Mouse (Mus musculus): ENCODE results near the gene Psg16.
"Not testable (repeated sequence)": the region's sequence is repeated elsewhere in the genome, so short reads cannot be mapped to it uniquely, and the experiment has no call there.

The Psg16 gene

DNA sequence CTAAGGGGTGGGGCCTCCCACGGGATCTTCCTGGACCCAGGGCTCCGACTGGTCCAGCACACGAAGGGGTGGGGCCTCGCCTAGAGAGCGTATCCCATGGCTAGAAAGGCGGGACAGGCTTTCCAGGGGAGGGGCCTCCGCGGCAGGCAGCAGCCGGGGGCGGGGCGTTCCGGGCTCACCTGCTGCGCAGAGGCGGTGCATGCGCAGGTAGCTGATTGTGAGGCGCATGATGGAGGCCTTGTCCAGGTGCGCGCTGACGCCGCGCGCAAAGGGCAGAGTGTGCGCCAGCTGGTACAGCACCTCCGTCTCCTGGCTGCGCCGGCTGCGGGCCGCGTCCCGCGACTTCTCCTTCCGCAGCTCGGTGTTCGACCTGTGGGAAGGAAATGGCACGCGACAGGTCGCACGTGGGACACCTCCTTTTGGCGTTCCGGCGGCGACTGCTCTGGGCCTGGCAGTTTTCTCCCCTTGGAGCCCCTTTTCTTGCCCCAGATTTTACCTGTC lies 17.7 kb upstream of the Psg16 start:
- DNase-seq, result peak; percentile 86 to 91

DNA sequence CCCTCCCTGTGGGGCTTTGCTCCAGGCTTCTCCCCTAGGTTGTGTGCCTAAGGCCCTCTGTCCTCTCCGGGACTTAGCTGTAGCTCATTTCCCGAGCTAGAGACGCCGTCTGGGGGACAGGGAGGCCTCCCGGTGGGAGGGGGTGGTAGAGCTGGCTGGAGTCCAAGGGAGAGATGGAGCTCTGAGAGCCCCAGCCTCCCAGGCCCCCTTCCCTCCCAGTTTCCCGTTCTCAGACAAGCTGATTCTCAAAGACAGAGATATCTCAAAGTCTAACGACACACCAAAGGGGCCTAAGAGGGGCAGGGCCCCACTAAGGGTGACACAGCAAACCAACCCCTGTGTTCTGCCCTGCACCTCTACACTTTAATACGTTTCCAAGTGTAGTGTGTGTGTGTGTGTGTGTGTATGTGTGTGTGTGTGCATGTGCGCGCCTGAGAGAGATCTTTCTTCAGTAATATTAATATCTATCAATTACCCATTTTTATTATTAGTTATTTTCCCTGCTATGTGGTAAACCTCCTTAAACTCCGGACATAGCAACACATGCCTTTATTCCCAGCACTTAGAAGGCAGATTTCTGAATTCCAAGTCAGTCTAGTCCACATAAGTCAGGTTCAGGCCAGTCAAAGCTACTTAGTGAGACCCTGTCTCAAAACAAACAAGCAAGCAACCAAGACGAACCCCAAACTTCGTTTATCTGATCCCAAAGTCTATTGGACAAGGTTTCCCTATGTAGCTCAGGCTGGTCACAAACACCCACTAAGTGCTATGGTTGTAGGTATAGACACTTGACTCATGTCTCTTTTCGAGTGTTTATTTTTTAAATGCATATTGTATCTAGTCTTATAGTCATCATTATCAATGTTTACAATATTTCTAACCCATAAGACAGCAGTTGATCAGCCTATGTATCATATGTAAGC lies 17.0 kb upstream of the Psg16 start:
- peak in 1 of 2 experiments; percentile 34 for DNase-seq

DNA sequence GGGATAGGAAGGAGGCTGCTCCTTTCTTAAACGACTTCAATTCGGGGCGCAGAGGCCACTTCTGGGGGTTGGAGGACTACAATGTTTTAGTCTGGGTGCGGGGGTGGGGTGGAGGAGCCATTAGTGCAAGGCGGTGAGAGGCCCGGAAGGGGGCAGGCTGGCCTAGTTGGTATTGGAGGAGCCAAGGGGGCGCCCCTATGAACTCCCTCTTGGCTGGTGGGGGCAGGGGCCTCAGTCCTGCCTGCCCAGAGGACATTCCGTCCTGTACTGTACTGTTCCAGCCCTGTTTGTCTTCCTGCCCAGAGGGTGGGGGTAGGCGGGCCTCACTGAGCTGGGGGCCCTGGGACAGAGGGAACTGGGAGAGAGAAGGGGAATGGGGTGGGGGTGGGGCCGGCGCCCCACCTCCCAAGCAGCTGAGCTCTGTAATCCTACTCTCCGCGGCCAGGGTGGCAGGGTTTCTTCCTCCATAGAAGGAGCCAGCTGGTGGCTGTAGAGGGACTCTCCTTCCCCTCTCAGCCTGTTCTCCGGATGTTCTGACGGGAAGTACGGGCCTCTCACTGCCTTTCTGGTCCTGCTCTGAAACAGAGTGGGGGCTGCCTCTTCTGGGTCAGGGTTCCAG lies 15.7 kb upstream of the Psg16 start:
- DNase-seq, result peak; percentile 36 to 43

DNA sequence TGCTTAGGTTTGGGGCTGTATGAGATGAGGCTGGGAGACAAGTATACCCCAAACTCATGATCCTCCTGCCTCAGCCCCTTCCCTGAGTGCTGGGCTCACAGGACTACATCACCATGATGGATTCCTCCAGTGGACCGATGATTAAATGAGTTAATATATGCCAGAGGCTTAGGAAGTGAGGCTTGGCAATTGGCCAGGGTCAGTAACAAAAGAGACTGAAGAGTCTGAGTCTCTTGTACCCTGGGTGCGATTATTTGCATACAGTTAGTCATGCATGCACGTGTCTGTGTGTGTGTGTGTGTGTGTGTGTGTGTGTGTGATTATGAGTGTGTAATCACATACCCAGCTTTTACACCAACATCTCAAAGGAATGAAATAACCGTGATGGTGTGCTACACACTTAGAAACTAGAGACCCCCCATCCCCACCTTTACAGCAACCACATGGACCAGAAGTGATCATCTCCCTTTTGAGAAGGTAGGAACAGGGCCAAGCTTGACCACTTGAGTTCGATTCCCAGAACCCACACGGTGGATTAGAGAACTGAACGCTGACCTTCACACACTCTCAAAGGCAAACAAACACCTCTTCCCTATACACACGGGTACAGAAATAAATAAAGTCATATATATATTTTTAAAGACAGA lies 14.9 kb upstream of the Psg16 start:
- DNase-seq, result peak in 1 of 2 experiments; percentile 22

DNA sequence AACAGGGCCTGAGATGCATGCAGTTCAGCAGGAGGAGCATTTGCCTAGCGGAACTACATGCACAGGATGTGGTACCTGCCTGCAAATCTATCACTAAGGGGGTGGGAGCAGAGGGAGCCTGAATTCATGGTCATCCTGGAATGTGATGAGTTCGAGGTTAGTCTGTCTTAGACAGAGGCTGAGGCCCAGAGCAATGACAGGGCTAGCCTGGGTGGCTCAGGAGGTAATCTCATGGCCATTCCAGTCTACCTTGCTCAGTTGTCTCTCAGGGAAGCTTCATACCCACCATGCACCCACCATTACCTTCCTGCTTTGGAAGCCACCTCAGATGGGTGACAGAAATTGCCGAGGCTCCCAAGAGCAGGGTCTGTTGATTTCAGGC lies 14.4 kb upstream of the Psg16 start:
- DNase-seq, result peak in 1 of 2 experiments; percentile 19

DNA sequence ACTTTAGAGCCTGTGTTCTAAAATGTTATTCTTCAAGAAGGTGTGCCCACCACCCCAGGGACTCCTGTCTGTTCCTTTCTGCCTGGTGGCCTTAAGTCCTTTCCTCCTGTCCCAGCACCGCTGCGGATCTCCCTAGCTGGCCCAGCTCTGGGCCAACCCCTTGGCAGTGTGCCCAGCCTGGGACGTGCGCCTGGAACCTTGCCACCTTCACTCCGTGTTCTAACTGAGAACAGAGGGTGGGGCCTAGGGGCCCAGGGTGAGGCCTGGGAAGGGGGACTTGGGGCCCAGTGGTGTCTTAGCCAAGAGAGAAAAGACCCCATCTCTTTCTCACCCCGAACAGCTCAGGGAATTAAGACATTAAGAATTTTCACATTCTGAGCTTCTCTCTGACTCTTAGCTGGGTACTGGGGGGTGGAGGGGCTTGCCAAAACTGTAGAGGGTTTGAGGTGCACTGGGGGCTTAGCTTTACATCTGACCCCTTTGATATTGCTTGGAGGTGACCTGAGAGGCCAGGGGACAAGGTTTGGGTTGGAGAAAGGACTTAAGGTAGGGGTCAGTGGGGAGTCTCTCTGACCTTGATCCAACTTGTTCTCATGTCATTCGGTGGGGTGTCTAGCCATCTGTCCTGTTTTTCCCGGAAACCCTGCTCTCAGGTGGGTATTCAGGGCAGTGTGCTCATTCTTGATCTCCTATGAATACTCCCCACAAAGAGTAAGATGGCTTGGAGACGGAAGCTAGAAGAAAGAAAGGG lies 13.6 kb upstream of the Psg16 start:
- DNase-seq, result peak; percentile 93

DNA sequence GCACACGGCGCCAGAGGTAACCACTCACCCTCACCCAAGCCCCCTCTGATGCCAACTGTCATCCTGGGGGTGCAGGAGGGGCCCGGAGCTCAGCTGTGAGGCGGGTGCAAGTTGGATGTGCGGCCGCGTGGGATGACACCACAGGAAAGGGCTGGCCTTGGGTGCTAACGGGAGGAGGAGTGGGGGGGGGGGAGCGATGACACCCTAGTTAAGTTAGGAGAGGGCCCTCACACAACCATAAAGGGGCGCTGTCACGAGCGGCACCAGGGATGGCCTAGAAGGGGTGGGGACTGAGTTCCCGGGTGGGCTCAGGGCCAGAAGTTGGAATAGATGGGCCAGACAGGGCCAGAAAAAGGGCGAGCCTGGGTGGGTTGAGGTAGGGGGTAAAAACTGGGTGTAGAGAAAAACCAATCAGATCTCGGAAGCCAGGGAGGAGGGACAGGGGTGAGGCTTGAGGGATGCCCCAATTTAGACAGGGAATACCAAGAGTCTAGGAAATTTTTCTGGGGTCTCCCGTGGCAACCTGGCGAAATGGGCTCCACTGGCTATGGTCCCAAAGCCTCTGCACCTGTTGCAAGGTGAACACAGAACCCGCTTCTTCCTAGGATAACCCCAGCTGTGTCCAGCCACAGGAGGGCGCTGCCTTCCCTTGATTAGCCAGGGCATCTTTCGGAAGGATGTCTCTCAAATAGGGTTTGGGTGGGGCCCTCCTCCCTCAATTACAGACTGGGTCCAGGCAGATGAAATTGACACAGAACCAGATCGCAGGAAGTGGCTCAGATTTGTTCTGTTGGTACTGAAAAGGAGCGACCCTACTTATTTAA lies 12.8 kb upstream of the Psg16 start:
- DNase-seq, result peak; percentile 41 to 42

DNA sequence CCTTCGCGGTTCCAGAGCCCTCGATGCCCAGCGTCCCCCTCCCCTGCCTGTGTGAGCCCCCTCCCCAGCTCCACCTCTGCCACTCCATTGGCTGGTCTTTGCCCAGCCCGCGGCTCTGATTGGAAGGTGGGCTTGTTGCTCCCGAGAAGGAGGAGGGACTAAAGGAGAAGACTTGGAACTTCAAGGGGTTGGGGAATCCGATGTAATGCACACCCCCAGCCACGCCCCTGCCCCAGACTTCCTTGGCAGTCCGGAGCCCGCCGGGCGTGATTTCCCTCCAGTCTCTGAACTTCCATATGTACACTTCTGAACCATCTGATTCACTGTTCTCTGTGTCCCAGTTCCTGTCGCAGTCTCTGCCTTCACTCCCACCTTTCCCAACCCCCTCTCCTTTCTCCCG lies 11.5 kb upstream of the Psg16 start, which contains the start of gene Hif3a:
TSS of gene Hif3a (minus strand) at position 39 of the 400 bp plus-strand sequence.
- no peak for DNase-seq

DNA sequence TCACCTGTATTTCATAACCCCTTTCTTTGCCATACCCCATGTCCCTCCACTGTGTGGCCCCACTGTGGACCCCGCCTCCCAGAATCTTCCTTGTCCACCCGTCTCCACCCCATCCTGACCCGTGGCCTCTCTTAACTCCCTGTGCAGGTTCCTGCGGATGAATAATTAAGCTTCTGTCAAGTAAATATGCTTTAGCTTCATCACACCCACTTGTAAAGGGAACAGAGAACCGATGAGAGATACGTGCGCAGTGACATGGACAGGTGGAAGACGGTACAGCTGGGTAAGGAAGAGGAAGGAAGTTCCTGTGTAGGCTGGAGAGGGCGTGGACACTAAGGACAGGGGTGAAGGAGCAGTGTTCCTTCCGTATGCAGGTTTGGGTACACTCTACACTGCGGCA lies 11.0 kb upstream of the Psg16 start:
- no peak for DNase-seq

DNA sequence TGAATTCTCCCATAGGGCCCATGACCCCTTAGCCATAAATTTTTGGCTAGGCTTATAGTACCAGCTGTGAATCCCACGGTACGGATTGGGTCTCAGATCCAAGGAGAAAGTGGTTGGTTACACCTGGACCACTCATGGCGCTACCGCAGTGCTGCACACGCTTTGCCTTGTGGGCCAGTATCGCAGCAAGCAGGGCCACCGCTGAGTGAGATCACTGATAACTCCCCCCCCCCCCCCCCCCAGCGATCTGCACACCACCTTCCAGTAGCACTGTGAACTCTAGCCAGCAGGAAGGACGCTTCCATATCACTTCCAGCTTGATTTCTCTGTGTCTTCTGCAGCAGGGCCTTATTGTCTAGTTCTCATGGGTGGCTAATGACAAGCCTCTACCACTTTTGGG lies 8.2 kb upstream of the Psg16 start:
- no peak for DNase-seq

DNA sequence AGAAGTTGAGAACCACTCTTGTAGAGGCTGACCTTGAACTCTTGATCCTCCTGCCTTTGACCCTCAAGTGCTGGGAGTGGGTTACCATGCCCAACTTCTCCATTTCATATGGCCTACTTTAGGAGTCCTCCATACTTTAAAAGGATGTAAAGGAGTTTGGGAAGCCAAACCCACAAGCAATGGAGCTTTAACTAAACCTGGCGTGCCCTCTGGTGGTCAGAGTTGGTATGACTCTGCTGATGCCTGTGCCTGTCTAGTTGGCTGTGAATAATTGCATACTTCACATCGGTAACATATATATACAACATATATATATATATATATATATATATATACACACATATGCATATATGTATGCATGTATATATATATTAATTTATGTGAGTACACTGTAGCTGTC lies 7.4 kb upstream of the Psg16 start:
- peak; percentile 89 to 96 for DNase-seq

DNA sequence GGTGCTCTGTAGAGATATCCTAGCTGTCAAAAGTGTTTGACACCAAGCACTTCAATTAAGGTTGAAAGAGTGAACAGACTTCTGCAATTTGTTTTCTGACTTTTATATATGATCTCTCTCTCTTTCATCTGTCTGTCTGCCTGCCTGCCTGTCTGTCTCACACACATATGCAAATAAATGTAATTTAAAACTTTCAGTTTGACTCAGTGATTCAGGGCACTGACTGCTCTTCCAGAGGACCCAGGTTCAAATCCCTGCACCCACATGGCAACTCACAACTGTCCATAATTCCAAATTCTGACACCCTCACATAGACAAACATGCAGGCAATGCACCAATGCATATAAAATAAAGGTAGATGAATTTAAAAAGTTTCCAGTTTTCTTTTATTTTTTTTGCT lies 6.8 kb upstream of the Psg16 start:
- DNase-seq, result no peak

DNA sequence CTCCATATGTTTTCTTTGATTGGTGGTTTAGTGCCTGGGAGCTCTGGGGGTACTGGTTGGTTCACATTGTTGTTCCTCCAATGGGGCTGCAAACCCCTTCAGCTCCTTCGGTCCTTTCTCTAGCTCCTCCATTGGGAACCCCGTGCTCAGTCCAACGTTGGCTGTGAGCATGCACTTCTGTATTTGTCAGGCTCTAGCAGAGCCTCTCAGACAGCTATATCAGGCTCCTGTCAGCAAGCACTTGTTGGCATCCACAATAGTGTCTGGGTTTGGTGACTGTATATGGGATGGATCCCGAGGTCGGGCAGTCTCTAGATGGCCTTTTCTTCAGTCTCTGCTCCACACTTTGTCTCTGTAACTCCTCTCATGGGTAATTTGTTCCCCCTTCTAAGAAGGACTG lies 6.2 kb upstream of the Psg16 start:
- not testable (repeated sequence) for DNase-seq

DNA sequence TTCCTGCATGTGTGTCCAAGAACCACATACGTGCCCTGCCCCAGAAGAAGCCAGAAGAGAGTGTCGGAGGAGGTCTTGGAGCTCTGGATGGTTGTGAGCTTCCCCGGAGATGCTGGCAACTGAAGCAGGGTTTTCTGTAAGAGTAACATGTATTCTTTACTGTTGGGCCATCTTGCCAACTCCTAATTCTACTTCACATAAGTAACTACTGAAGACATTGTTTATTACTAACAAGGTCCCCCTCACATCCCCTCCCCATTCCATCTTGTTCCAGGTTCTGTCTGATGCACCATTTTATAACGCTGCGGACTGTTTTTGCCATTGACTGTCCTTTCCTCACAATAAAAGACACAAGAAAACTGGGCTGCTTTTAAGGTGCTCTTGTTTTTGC lies 332 bp upstream of the Psg16 start:
- no peak for DNase-seq

DNA sequence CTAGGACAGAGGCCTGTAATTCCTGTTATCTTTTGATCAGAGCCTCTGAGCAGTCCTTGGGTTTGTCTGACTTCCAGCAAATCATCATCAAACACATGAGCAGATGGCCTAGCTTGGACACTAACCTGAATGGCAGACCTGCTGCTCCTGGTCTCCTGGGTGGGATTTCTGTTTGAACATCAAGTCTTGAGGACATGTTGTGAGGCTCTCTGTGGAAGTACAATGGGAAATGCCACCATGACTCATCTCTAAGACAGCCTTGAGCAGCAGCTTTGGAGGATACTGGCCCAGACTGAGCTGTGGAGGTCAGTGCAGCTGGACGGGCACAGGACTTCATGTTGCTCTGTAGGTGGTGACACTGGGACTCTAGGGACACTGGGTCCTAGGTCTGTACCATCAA lies 2.7 kb downstream of the Psg16 start:
- peak in 1 of 2 experiments; percentile 43 for DNase-seq

DNA sequence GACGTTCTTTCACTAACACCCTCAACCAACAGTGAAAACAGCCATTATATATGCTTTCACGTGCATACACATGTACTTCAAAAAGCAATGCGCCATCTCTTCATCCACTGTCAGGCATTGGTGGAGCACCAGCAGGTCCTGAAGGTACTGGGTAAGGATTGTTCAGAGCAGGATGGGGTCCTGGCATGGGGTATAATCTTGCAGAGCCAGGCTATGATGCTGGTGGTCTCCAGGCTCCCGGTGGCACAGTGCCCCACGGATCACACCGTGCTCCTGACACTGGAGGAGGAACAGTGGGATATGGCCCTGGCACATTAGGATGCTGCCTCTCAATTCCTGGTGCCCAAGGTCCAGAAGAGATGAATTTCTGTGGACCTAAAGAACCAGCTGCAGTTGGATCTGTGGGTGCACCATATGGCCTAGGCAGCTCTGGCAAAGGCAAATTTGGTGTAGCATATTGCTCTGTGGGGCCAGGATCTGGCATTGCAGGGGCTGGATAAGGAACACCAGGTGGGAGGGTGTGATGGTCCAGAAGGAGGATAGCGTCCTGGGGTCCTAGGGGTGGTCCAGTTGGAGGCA lies 4.3 kb downstream of the Psg16 start:
- DNase-seq, result peak; percentile 78

DNA sequence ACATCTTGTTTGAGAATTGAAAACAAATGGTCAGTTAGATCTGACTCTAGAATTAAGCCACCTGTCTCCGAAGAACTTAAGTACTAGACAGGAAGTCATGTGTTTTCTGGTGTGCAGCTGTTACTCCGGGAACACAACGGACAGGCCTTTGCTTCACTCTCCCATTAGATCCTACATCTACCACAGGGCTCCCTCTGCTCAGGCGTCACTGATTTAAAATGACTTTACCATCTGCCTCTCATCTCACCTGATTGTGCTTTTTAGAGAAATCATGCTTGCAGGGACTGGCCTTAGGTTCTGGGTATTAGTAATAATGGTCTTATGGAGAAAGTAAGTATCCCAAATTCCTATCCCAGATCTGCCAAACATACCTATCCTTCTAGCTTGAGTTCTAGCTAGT lies 8.9 kb downstream of the Psg16 start:
- DNase-seq, result peak in 1 of 2 experiments; percentile 40

DNA sequence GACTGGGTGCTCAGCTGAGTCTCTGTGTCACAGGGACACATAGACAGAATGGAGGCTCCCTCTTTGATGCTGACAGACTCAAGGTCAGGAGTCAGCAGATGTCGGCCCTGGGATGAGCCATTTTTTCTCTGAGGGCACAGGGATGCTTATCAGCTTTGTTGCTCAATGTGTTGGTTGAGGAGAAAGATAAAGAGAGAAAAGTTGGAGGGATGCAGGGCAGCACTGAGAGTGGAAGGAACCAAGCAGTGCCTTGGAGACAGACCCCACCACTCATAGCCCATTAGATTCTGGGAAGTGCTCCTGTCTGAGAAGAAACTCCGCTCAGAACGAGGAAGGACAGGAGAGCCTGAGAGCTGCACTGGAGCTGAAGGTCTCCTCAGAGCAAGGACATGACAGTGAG lies 13.9 kb downstream of the Psg16 start:
- no peak for DNase-seq

DNA sequence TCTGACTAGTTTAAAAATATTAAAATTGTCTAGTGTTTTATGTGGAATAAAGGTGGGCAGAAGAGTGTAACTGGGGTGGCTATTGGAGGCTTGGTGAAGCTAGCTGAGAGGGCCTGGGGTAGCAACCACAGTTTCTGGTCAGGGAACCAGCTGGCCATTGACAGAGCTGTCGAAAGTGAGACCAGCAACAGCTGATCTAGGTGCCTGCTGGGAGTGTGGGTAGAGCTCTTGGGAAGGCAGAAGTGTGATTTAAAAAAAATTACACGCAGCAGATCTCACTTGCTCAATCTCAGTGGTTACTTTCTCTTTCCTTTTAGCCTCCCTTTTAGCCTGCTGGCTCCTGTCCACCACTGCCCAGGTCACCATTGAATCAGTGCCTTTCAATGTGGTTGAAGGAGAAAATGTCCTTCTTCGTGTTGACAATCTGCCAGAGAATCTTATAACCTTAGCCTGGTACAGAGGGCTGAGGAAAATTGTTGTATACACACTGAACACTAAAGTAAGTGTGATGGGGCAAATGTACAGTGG lies 16.3 kb downstream of the Psg16 start:
- DNase-seq, result peak in 1 of 2 experiments; percentile 38

DNA sequence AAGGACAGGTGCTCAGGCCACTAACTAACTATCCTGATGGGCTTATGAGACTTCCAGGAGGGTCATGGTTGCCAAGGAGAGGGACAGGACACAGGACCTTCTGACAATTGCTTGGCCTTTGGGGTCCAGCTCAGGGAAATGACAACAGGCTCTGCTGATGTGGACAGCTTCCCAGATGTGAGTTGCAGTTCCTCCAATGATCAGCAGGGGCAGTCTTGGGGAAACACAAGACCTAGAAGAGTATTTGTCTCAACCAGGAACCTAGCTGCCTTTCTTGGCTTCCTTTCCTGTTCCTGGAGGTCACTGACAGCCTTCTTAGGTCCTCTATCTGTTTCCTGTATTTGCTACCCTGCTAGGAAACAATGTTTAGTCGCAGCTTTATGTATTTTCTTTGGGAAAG lies 17.4 kb downstream of the Psg16 start:
- DNase-seq, result no peak

DNA sequence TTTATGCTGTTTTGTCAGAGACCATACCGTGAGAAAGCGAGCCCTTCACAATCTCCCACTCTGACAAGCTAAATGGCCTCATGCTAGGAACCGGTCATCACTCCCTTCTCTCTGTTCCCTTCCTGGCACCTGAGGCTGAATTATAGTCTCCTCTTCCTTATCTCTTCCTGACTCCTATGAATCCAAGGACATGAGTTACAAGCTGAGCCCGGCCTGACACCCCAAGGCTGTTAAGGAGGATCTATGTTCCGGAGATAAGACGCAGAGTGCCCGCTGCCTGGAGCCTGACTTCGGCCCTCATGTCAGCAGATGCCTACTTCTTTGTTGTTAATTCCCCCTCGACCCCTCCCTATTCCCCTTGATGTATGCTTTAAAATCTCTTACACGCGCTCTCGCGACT lies 27.8 kb downstream of the Psg16 start:
- DNase-seq, result not testable (repeated sequence)

Measured in cerebellum, postnatal 36 days (tissue).